Mouse (Mus musculus) right cerebral cortex, postnatal 25 days (tissue): ENCODE measurements around the gene Tex11.
A peak's percentile ranks its signal among the peaks of the same experiment; 100 is the strongest.
"Not testable (repeated sequence)": the region's sequence is repeated elsewhere in the genome, so short reads cannot be mapped to it uniquely, and the experiment has no call there.

ENCODE experiments used
- DNase-seq: peaks from one replicate; pipeline ENCODE4 v3.0.0; 2022

Tex11 gene

DNA sequence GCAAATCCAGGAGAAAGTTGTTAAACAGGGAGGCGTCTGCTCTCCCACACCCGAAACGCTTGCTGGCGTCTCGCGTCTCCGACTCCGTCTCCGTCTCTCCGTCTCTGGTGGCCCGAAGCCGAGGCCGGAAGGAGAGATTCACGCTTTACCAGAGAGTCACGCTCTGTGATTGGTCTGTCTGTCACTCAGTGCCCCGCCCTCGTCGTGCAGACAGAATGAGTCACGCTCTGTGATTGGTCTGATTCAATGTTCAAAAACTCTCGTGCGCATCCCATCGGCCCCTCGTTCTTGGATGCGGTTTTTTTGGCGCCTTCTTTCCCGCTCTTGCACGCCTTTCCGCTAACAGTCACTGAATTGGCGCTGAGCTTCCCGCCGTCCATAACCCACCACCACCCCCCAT is at the start of gene Tex11:
Gene Tex11 (minus strand): TSS at position 127 of the 400 bp plus-strand sequence.
- DNase-seq = no peak

DNA sequence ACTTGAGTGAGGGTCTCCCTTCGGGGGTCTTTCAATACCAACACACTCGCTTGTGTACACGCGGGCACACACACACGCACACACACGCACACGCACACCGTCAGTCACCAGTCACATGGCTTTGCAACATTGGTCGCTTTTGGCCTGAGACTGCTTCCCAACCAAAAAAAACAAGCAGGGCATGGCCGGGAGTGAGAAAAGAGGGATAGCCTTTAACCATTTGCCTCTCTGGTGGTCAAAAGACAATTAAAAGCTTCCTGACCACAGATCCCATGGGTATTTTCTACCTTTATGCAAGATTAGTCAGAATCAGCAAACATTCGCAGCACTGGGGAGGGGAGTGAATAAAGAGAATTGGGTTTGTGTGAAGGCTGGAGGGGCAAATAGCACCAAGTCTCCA is 26.5 kb upstream of the Tex11 start, which contains the start of gene Slc7a3:
Gene Slc7a3 (minus strand): TSS at position 101 of the 400 bp plus-strand sequence.
- no peak for DNase-seq

DNA sequence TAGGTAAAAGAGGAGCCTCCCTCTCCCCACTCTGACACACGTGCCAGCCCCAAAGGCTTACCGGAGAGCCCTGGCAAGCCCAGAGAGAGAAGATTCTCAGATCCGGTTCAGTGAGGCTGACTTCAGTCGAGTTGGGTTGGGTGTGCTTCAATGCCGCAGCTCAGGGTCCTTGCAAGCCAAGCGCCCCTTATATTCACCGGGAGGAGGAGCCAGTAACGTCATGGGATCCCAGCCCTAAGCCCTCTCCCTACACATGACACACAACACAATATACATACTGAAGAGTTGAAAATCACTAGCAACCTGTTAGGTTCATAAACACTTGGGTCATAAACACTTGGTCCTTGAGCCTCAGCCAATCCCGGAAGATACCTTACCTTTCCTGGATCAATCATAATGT is 25.7 kb upstream of the Tex11 start:
- DNase-seq = not testable (repeated sequence)

DNA sequence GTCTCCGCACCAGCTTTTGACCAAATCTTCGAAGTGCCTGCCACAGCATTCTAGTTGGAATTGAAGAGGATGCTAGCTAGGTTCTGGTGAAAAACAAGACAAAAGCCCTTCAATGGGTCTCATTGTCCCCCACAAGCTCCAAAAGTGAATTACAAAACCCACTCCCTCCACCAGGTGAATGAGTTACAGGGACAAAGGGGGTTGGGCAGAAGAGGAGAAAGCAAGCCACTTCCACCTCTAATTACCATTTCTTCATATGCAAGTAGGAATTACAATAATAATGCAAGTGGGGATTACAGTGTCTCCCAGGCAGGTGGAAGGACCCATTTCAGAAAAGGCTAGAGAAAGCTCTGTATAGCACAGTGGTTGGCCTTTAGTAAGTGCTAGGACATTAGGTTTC is 24.7 kb upstream of the Tex11 start:
- DNase-seq = no peak

DNA sequence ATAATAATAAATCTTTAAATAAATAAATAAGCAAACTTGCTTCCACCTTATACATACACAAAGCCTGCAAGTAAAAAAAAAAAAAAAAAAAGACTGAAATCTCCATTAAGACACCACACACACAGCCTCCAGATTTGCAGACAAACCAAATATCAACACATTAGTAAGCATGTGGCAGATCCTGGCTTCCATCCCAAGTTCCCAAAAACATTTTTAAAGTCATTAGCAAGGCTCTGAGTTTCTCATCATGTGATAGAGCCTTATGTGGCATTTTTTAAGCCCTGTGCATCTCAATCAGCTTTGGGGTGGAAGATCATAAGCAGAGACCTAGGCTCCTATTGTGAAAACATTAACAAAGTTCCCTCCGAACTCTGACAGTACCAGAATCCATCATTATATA is 5.8 kb upstream of the Tex11 start:
- DNase-seq = no peak

DNA sequence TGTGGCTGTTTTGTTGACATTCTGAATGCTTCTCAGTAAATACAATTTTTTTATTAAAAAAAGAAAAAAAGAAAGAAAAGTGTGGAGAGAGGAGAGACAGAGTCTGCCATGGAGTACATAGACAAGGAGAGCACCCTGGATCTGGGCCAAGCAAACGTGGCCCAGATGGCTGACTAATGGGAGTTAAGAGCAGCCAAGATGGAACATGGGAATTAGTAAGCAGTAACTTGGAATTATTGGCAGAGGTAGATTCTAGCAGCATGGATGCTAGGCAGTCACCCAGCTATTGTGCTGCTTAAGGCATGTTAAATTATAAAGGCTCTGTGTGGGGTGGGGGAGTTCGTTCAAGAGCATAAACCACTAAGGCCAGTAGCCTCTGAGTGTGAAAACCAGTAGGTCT is 4.0 kb upstream of the Tex11 start:
- DNase-seq = no peak

DNA sequence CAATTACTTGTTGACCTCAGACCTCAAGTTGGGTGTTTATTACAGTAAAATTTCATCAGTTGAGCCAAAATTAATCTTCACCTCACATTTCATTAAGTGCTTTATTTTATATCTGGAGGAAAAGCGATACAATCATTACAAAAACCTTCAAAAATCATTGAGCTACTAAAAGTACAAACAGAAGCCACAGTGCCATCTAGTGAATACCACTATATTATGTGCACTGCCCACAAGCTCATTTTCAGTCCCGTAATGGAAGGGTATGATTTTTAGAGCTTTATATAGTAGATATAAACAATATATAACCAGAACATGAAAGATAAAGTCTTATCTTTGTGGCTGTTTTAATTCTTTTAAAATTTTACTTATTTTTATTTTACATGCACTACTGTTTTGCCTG is 115.8 kb downstream of the Tex11 start:
- DNase-seq = no peak

DNA sequence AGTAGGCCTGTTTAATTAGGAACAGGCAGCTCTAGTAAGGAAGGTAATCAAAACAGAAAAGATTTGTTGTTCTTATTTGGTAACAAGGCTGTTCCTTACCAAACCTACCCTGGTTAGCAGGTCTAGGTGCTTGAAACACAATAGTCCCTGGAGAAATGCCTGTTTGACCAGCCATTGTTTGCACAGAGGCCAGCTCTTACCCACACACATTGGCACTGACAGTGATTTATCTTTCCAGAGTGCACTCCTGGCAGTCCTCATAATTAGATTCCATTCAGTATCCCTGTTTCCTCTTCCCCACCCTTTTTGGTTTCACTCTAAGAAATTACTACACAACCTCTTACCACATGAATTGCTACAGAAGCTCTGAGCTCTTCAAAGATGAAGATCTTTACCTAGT is 220.3 kb downstream of the Tex11 start:
- DNase-seq = no peak

DNA sequence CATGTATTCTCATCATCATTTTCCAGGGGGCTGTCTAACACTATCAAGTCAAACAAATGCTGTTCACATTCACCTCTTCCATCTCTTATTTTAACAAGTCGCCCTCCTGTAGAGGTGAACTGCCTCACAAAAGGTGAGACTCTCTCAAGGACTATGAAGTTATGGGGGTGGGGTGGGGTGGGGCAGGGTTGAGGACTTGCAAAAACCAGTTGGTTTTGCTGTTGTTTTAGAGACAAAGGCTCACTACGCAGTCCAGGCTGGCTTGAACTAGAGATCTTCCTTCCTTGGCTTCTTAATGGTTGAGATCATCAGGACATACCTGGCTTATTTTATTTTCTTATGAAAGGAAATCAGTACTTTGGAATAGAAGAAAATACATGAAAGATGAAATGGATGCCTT is 226.7 kb downstream of the Tex11 start:
- DNase-seq = no peak

DNA sequence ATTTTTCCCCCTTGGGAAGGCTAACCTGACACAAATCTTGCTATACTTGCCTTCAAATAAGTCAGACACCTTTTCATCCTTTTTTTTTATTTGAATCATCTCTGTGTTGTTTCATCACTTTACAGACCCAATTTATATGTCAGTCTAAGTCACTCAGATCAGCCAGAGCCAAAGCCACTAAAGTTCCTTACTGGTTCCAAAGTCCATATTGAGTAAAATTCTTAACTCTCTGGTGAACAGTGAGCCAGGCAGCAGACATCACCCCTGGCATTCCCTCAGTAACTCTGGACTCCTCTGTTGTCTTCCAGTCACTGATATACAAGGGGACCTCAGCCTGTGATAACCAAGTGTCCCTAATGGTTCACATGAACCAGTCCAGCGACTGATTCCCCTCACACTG is 233.9 kb downstream of the Tex11 start:
- no peak for DNase-seq

DNA sequence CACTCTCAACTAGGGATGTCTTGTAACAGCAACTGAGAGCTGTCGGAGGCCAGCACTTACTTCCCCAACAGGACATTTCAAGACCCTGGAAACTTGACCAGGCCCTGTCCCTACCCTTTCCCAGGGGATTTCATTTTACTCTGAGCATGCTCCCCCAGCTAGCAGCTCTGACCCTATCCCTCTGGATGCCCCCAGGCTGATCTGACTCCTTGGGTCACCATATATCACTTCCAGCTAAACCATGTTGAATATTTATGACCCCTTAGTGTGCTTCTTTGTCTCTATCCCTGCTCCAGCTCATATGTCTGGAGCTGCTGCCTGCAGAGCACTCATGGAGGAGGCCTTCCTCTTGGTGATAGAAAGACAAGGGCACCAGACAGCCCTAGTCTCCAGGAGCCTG is 238.3 kb downstream of the Tex11 start:
- no peak for DNase-seq

DNA sequence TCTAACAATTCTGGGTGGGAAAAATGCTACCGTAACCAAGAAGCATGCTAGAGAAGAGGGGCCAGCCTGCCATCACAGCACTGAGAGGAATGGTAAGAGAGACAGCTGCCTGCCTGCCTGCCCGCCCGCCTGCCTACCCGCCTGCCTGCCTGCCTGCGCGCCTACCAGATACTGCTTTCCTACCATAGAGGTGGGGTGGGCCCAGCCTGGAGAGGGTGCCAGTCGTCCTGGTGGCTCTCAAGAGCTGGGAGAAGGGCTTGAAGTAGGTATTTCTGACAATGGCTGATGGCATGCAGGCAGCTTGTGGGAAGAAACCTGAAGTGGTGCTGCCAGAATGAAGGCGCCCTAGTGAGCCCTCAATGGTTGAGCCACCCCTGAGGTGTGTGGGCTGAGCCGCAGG is 240.8 kb downstream of the Tex11 start:
- no peak for DNase-seq

DNA sequence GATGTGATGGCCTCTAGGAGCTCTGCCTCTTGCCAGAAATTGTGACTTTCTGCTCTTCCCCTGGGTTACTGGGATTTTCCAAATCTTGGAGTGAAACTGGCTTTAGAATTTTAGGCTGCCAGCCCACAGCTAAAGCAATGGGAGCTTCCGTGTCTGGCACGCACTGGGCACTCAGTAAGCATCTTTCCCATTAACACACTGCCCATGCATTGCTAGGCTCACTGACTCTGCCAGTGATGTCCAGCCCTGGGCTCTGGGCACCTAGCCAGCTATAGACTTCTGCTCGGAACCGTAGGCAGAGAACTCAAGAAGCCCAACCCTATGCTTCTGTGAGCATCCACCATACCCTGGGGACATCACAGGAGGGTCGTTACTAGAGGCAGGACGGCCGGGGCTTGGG is 243.7 kb downstream of the Tex11 start:
- DNase-seq = no peak

DNA sequence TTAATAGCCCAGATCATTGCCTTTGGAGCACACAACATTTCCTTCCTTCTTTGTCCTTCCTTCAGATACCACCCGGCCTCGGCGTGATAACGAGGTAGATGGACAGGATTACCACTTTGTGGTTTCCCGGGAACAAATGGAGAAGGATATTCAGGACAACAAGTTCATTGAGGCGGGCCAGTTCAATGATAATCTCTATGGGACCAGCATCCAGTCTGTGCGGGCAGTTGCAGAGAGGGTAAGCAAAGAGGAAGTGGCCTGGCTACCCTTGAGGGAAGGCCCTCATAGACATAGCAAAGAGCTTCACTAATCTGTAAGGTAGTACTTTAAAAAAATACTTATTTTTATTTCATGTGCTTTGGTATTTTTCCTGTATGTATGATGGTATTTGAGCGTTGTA is 245.3 kb downstream of the Tex11 start:
- DNase-seq = no peak

DNA sequence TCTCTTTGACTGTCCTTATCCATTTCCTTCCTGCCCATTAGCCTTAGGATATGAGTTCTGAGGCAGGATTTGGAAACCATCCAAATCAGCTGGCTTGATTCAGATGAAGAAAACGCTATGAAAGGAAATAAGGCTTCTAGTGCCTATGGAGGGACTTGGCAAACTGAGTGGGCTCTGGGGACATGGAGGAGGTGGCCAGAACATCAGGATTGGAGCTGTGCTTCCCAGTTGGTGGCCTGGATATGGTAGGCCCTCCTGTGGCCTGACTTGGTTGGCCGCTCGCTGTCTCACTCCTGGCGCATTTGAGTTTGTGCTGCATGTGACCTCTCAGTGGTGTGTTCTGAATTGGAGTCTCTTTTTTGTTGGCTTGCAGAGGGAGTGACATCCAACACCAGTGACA is 248.3 kb downstream of the Tex11 start:
- DNase-seq = no peak

DNA sequence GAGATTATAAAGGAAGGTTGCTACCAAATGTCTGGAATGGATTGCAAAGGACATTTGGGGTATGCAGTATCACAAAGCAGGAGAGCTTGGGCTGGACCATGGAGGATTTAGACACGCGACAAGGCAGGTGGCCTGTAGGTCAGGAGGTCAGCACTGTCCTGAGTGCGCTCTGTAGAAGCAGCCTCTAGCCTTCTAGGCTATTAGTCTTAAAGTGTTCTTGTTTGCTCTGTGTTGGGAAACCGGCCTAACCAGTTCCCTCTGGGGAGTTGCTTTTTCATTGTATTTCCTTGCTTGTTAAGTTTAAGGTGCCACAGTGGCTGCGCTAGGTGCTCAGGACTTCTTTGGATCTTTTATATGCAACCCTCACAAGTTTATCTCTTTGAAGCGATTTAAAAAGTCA is 257.4 kb downstream of the Tex11 start:
- DNase-seq = no peak

DNA sequence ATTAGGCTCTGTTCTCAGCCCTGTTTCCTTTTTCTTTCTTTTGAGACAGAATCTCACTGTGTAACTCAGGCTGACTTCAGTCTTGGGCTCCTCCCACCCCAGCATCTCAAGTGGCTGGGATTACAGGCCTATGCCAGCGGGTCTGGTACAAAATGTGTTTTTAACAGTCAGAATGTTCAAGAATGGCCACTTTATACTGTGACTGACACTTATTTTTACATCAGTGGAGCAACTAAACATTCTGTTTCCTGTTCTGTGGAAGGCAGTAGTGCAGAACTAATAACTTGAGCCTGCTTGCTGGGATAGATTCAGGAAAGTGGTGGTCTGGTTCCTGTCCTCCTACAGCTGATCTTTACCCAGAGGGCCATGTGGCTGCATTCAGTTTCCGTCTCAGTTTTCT is 258.8 kb downstream of the Tex11 start:
- DNase-seq = no peak

DNA sequence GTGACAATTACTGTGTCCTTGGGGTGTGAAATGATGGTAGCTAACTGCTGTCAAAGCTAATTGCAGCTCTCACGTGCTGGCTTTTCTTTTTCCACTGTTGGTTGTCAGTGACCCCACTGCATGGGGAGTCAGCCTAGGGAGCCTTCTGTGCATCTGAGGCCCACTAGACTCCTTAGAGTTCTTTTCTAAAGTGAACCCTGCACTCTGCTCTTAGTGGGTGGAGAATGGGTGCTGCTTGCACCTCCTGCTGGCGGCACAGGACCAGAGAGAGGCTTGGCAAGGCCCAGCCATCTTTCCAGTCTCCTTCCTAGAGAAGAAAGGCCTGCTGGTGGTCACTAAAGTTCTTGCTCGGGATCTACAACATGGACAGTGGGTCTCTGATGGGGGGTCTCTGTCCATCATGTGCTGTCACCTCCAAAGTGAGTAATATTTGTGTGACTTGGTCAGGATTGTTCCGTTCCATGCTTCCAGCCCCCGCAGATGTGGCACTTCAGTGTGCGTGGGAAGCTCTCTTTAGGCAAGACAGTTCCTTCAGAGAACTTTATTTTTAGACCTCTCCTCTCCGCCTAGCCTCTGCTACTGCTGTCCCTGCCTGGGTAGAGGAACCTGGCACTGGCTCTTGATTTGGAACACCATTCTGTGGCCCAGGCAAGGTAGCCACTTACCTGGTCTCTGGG is 261.5 kb downstream of the Tex11 start:
- peak; percentile 52 for DNase-seq

DNA sequence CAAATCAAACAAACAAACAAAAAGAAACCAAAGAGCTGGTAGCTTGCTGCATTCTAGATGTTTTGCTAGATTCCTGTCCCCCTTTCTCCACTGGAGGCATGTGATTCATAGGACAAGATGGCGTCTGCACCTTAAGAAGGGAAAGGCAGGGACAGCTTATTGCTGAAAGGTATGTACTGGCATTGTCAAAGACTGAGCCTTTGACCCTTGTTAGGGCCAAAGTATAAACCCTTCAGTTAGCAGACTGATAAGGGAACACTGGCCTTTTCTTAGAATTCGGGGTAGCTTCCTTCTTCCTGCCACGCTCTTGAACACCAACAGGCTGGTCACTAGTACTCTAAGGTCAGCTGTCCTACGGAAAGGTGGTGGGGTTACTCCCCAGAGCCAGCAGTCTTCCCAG is 262.1 kb downstream of the Tex11 start:
- DNase-seq = no peak

DNA sequence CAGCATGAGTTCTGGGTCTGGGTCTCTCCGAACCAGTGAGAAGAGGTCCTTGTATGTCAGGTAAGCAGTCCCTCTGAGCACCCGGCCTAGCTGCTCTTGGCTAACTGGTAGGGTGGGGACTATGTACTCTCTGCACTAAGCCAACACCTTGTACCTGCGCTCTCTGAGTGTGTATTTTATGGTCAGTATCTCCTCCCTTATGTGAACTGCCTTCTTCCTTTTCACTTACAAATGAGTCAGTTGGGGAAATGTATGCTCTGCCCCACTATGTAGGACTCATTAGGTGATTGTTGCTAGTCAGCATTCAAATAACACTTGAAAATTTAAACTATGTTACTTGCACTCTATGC is 262.8 kb downstream of the Tex11 start:
- no peak for DNase-seq

DNA sequence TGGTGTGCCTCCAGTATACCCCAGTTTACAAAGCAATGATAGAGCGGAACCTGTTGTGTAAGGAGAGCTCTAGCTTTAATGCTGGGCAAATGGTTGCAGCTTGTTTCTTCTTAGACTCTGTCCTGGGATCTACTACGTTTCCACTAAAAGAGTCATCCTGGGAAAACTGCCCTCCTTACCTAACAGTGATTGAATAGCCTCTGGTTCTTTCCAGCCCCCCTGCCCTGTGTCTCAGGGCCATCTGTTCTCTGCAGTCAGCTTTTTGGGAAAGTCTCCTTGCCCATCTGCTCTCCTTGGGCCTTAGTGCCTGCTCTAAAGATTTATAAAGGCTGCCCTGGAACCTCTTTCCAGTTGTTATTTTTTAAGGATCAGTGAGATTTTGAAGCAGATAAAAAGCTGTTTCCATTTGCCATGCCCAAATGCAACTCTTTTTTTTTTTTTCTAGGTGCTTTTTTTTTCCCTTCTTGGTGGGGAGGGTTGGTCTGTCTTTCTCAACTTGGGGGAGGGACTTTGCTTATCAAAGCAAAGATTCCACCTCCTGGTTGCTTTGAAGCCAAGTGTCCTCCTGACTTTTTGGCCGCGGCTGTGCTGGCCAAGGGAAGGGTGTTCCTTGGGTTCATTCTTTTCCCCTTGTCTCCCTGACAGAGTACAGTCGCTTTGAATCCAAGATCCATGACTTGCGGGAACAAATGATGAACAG is 263.3 kb downstream of the Tex11 start:
- no peak for DNase-seq

DNA sequence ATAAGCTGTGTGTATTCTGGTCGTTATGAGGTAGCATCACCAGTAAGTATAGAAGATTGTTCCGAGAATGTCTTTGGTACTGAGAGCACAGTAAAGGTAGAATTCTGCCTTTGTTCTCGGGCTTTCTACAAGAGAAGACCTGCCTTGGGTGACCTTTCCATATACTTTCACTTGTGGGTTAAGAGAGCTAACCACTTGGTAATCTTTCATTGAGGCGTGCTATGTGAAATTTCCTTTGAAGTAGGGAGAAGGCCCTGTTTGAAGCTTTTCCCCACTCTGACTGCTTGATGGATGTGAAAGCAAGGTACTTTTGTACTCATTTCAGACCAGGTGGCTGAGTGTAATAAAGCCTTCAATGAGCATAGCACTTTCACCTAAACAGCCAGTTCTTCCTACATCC is 270.1 kb downstream of the Tex11 start:
- no peak for DNase-seq
